Mouse (Mus musculus) forebrain, embryonic 12.5 days (tissue): ENCODE measurements around the gene Cog2. TPM values are rescaled to one million over a fixed set of nuclear protein-coding genes. Genes with fewer than 3 reads are reported as not detected.

Experiments used
- ATAC-seq: fragments of 200-750 bp; cut with Nextera tagmentation; 2 replicates; pipeline ENCODE4 v1.8.0; 2017; ENCODE audit warnings: moderate TSS enrichment; ENCODE audit not compliant: low FRiP score
- H3K27ac ChIP-seq: fragments of 300-500 bp; sonication (generic); 2 replicates; pipeline ENCODE4 v1.5.1; 2016; ENCODE audit warnings: mild to moderate bottlenecking
- H3K27me3 ChIP-seq: fragments of 300-500 bp; sonication (generic); 2 replicates; pipeline ENCODE4 v1.6.1; 2016; ENCODE audit warnings: mild to moderate bottlenecking
- H3K36me3 ChIP-seq: fragments of 300-500 bp; sonication (generic); replicated peaks from 2 replicates; pipeline ENCODE4 v1.6.1; 2016; ENCODE audit warnings: mild to moderate bottlenecking
- H3K4me1 ChIP-seq: fragments of 300-500 bp; sonication (generic); 2 replicates; pipeline ENCODE4 v1.6.1; 2016
- H3K4me2 ChIP-seq: fragments of 300-500 bp; sonication (generic); 2 replicates; pipeline ENCODE4 v1.6.1; 2016; ENCODE audit warnings: mild to moderate bottlenecking, moderate library complexity
- H3K4me3 ChIP-seq: fragments of 300-500 bp; sonication (generic); replicated peaks from 2 replicates; pipeline ENCODE4 v1.5.1; 2016; ENCODE audit warnings: mild to moderate bottlenecking
- H3K9ac ChIP-seq: fragments of 300-500 bp; sonication (generic); 2 replicates; pipeline ENCODE4 v1.6.1; 2016; ENCODE audit warnings: mild to moderate bottlenecking
- H3K9me3 ChIP-seq: fragments of 300-500 bp; sonication (generic); 2 replicates; pipeline ENCODE4 v1.6.1; 2016
- WGBS: fragments of 180-500 bp; shearing (Covaris S2); methylation state at CpG from one replicate; pipeline ENCODE4 v1.1.7; 2016; 5-methylcytosine and 5-hydroxymethylcytosine counted together
- polyA plus RNA-seq: library from polyadenylated mRNA; unstranded; fragments of >200 nt; fragmentation: Nextera tagmentation; extraction: Ambion mirVana; gene quantifications from 2 replicates; pipeline ENCODE4 v1.2.1, GENCODE M21; 2016

The Cog2 gene
- polyA plus RNA-seq, 1 experiment from 2014 or later, result 43.9 TPM

GRCm38 (mm10) chr8:124575811-124576210 lies 55.2 kb downstream of the Cog2 start, which contains the start of gene Capn9:
TSS of gene Capn9 (plus strand) at chr8:124576111.
- no peak within 1 kb of the TSS for H3K4me2 ChIP-seq
- no peak for ATAC-seq
- no peaks in the 10 kb centered on the region for H3K9me3 ChIP-seq
- no peak within 1 kb of the TSS for H3K27ac ChIP-seq
- 92% methylated on average over 8 of the region's 8 CpGs for WGBS
- H3K27me3 ChIP-seq, result no peaks in the 10 kb centered on the region
- no peak within 1 kb of the TSS for H3K4me3 ChIP-seq
- H3K9ac ChIP-seq, result no peak within 1 kb of the TSS
- H3K4me1 ChIP-seq, result 0 out of 2 replicates have a peak, but pooled peaks cover 2% of the 10 kb centered on the region
- H3K36me3 ChIP-seq, result no peaks in the 10 kb centered on the region

DNA sequence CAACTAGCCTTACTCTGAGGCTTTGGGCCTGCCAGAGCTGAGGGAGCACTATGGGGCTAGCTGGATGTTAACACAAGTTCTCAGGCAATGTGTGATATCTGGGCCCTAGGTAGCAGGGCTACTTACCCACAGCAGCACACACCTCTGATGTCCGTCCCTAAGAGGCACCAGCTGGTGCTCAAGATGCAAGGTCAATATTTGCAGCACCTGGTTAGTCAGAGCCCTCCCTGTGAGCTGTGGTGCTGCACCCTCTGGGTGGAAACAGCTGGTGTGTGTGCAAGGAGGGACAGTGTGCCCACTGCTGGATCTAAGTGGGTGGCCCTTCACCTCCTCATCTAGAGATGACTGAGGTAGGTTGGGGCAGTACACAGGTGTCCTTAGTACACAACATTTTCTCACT lies 56.2 kb downstream of the Cog2 start:
- Histone ChIP-seq H3K27ac (no peak overlapping the region), H3K9me3 (no peaks in the 10 kb centered on the region), H3K27me3 (no peaks in the 10 kb centered on the region), H3K9ac (no peak overlapping the region), H3K4me1 (0 out of 2 replicates have a peak, but pooled peaks cover 2% of the 10 kb centered on the region), H3K36me3 (no peaks in the 10 kb centered on the region), H3K4me3 (no peak overlapping the region), H3K4me2 (no peak overlapping the region)
- 94% methylated on average over 1 of the region's 1 CpGs for WGBS
- no peak for ATAC-seq

- Histone ChIP-seq H3K4me3 (no peak overlapping the region), H3K9ac (no peak overlapping the region), H3K36me3 (no peaks in the 10 kb centered on the region), H3K9me3 (no peaks in the 10 kb centered on the region), H3K4me2 (no peak overlapping the region), H3K27ac (no peak overlapping the region), H3K4me1 (no peaks in the 10 kb centered on the region), H3K27me3 (no peaks in the 10 kb centered on the region)
- WGBS, result 69% methylated on average over 3 of the region's 3 CpGs
- ATAC-seq, result no peak
Observed at GRCm38 (mm10) chr8:124585718-124586425, 65.3 kb downstream of the Cog2 start.

DNA sequence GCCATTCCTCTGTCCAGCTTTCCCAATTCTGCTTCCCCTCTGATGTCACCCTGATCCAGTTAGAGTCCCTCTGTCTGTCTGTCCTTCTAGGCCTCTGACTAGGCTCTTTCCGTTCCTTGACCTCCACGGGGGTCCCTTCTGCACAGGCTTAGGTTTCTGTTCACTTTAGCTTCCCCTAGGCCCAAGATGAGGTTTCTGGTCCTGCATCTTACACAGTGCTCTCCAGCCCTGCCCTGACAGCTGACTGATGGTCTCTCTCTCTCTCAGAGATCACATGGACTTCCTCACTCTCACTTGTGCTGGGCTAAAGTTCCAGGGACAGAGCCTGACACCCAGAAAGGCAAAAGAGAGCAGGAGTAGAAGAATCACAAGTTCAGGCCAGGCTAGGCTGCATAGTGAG lies 66.0 kb downstream of the Cog2 start:
- Histone ChIP-seq H3K9ac (no peak overlapping the region), H3K27ac (no peak overlapping the region), H3K4me1 (no peaks in the 10 kb centered on the region), H3K27me3 (no peaks in the 10 kb centered on the region), H3K4me3 (no peak overlapping the region), H3K9me3 (no peaks in the 10 kb centered on the region), H3K4me2 (no peak overlapping the region), H3K36me3 (no peaks in the 10 kb centered on the region)
- WGBS, result 79% methylated on average over 2 of the region's 2 CpGs
- no peak for ATAC-seq

DNA sequence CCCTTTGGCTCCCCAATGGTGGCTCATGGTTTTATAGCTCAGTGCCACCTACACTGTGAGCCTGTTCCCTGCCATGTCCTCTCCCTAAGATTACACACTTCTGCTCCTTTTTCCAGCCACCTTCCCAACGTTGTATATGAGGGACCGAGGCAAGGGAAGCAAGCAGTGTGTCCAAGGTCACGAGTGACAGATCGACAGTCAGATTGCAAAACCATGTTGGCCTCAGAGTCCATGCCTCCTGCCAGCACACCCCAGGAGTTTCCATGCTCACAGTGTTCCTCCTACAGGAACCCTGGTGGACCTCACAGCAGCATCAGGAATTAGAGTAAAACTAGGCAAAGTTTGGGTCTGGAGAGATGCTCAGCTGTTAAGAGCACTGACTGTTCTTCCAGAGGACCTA lies 68.8 kb downstream of the Cog2 start:
- WGBS, result 75% methylated on average over 4 of the region's 4 CpGs
- ATAC-seq, result no peak
- Histone ChIP-seq H3K9me3 (no peaks in the 10 kb centered on the region), H3K36me3 (no peaks in the 10 kb centered on the region), H3K4me3 (no peak overlapping the region), H3K27me3 (no peaks in the 10 kb centered on the region), H3K27ac (no peak overlapping the region), H3K4me1 (no peaks in the 10 kb centered on the region), H3K4me2 (no peak overlapping the region), H3K9ac (no peak overlapping the region)

Other genes with a start within 250 kb of the Cog2 start
- gene Pgbd5, start 81.1 kb upstream of the Cog2 start, polyA plus RNA-seq, result 4.5 and 4.8 TPM in 2 replicates
- not detected in 2 replicates for gene Agt, start 48.9 kb downstream of the Cog2 start, polyA plus RNA-seq
- 0.08 TPM in 1 of 2 replicates, not detected in the other for gene Capn9, start 55.3 kb downstream of the Cog2 start, polyA plus RNA-seq
- gene 2310022B05Rik, start 142.6 kb downstream of the Cog2 start, polyA plus RNA-seq, result 22.8 and 23.1 TPM in 2 replicates
- gene Ttc13, start 201.2 kb downstream of the Cog2 start, polyA plus RNA-seq, result 56.8 and 57.3 TPM in 2 replicates
- gene Arv1, start 201.4 kb downstream of the Cog2 start, polyA plus RNA-seq, result 35.5 and 35.7 TPM in 2 replicates
- 0.79 and 0.97 TPM in 2 replicates for gene Fam89a, start 231.1 kb downstream of the Cog2 start, polyA plus RNA-seq